Mouse (Mus musculus): ENCODE results near the gene Klhl2.

DNA sequence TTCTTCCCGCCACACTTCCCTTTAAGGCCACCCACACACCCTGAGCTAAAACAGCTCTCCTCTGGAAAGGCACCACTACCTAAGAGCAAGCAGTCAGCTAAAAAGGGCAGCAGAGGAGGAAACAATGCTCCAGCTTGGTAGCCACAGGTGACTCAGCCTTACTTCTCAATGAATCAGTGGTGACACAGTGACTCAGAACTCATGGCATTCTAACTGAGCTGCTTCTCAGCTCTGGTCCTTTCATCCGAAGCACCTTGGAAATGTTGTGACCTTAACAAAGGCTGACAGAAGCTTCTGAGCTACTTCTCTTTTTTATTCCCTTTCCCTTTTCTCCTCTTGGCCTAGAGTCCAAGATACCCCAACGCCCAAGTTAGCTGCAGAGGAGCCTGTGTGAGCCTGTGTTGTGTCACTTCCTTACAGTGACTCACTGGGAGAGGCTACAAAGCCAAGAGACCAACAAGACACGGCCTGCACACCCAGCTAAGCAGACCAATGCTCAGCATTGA, 123.6 kb downstream of the Klhl2 start:
- TF ChIP-seq TCF12 (IDR thresholded peaks at IDR 0.05; ENCODE audit: low read depth, low read length) = no peak
- no peak for TF ChIP-seq KAT2A (conservative IDR thresholded peaks at IDR 0.05; ENCODE audit: low read depth, low read length)
- TF ChIP-seq CHD2 (IDR thresholded peaks at IDR 0.05; ENCODE audit: low read length) = no peak
